Mouse (Mus musculus): ENCODE data around the gene Gm42669. TPM values are rescaled to one million over a fixed set of nuclear protein-coding genes. Genes with fewer than 3 reads are reported as not detected.

The Gm42669 gene
- polyA plus RNA-seq, 1 experiment from 2014 or later: 0.41 TPM

- Histone ChIP-seq H3K9me3 (no peaks in the 10 kb centered on the region), H3K4me2 (no peak overlapping the region), H3K36me3 (no peaks in the 10 kb centered on the region), H3K27me3 (no peaks in the 10 kb centered on the region), H3K4me3 (no peak overlapping the region), H3K4me1 (replicated peaks) (no peaks in the 10 kb centered on the region), H3K9ac (no peak overlapping the region), H3K27ac (replicated peaks) (no peak overlapping the region)
- no peak for ATAC-seq (ENCODE audit: low FRiP score, low read depth)
- WGBS: 82% methylated on average over 10 of the region's 10 CpGs
These were observed 16.9 kb downstream of the Gm42669 start for GRCm38 (mm10) chr5:107524281-107524680.

- no peaks in the 10 kb centered on the region for H3K9me3 ChIP-seq
- no peaks in the 10 kb centered on the region for H3K27me3 ChIP-seq
- WGBS: 93% methylated on average over 3 of the region's 3 CpGs
- no peaks in the 10 kb centered on the region for H3K36me3 ChIP-seq
- H3K27ac ChIP-seq (replicated peaks): no peak overlapping the region
- H3K4me1 ChIP-seq (replicated peaks): no peaks in the 10 kb centered on the region
- ATAC-seq (ENCODE audit: low FRiP score, low read depth): no peak
- H3K4me3 ChIP-seq: no peak overlapping the region
- no peak overlapping the region for H3K9ac ChIP-seq
- H3K4me2 ChIP-seq: no peak overlapping the region
These were observed 21.4 kb downstream of the Gm42669 start for GRCm38 (mm10) chr5:107528856-107529255.

- H3K4me1 ChIP-seq (replicated peaks): no peaks in the 10 kb centered on the region
These were observed 26.2 kb downstream of the Gm42669 start for GRCm38 (mm10) chr5:107533590-107533989.

DNA sequence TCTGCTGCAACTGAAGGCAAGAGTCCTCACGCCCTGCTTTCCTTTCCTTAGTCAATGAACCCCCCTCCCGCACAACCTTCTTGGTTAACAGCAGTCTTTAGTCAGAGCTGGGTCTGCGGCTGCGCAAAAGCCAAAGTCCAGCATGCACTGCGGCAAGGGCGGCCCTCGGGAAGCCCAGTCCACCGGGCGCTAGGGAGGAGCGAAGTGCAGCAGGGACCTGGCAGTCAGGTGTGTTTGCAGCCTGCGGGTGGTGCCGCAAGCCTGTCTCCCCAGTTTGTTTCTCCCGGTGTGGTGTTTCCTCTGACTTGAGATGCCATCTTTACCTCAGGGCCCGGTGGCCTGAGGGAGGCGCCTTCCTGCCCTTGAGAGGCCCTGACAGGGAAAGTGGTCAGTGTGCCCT lies 27.2 kb downstream of the Gm42669 start, which contains the start of gene 1700028K03Rik:
TSS of gene 1700028K03Rik (plus strand) at position 129 of the 400 bp plus-strand sequence.
- no peak for ATAC-seq (ENCODE audit: low FRiP score, low read depth)
- Histone ChIP-seq H3K4me1 (replicated peaks) (no peaks in the 10 kb centered on the region), H3K36me3 (no peaks in the 10 kb centered on the region), H3K4me3 (no peak within 1 kb of the TSS), H3K9ac (no peak within 1 kb of the TSS), H3K27ac (replicated peaks) (no peak within 1 kb of the TSS), H3K4me2 (no peak within 1 kb of the TSS), H3K9me3 (no peaks in the 10 kb centered on the region), H3K27me3 (no peaks in the 10 kb centered on the region)
- 77% methylated on average over 15 of the region's 15 CpGs for WGBS

More at GRCm38 (mm10) chr5:107533590-107533989, 26.2 kb downstream of the Gm42669 start:
- no peak overlapping the region for H3K9ac ChIP-seq
- ATAC-seq (ENCODE audit: low FRiP score, low read depth): no peak
- WGBS: 68% methylated on average over 2 of the region's 2 CpGs
- H3K4me2 ChIP-seq: no peak overlapping the region
- H3K27ac ChIP-seq (replicated peaks): no peak overlapping the region
- H3K36me3 ChIP-seq: no peaks in the 10 kb centered on the region
- no peaks in the 10 kb centered on the region for H3K9me3 ChIP-seq
- no peak overlapping the region for H3K4me3 ChIP-seq
- H3K27me3 ChIP-seq: no peaks in the 10 kb centered on the region

DNA sequence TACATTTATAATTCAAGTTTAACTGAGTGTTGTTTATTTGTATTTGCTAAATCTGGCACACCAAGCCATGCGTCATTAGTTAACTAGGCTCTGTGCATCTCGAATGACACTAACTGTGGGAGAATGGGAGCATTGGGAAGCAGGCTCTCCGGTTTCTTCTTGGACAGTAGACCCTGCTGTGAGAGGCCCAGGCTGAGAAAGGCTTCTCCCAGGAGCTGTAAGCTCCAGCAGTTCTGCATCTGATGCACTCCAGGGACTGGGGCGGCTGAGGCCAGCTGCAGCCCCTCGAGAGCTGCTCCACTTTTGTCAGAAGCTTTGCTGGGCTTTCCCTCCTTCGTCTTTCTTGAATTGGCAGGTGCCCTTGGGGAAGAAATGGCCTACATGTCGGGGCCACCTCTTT lies 34.3 kb downstream of the Gm42669 start:
- peak overlapping the region; percentile 16; the same call in 1 of the 2 replicates for H3K27ac ChIP-seq (replicated peaks)
- no peaks in the 10 kb centered on the region for H3K27me3 ChIP-seq
- H3K9me3 ChIP-seq: no peaks in the 10 kb centered on the region
- H3K4me1 ChIP-seq (replicated peaks): no peaks in the 10 kb centered on the region
- ATAC-seq (ENCODE audit: low FRiP score, low read depth): no peak
- WGBS: 21% methylated on average over 7 of the region's 7 CpGs
- no peak overlapping the region for H3K4me2 ChIP-seq
- H3K9ac ChIP-seq: no peak overlapping the region
- no peaks in the 10 kb centered on the region for H3K36me3 ChIP-seq
- H3K4me3 ChIP-seq: no peak overlapping the region

DNA sequence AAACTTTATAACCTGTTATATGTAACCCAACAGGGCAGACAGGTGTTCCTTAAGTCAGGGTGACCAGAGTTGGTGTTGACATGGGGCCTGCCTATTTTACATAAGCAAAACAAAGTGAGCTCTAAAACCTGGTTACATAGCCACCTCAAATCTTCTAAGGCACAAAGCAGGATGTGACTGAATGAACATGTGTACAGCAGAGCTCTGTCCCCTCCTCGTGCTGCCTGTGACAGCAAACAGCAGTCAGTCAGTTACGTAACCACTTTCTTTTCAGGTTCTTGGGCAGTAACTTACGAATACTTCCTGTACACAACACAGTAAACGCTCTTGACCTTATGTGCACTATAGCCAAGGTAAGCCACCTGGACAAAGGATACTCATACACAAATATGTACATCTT lies 38.5 kb downstream of the Gm42669 start:
- Histone ChIP-seq H3K27me3 (no peaks in the 10 kb centered on the region), H3K36me3 (0 out of 2 replicates have a peak, but pooled peaks cover 12% of the 10 kb centered on the region), H3K9ac (no peak overlapping the region), H3K9me3 (no peaks in the 10 kb centered on the region), H3K4me3 (no peak overlapping the region), H3K4me2 (no peak overlapping the region), H3K27ac (replicated peaks) (no peak overlapping the region), H3K4me1 (replicated peaks) (no peaks in the 10 kb centered on the region)
- no peak for ATAC-seq (ENCODE audit: low FRiP score, low read depth)
- 89% methylated on average over 4 of the region's 4 CpGs for WGBS

GRCm38 (mm10) chr5:107547955-107548354 lies 40.5 kb downstream of the Gm42669 start:
- no peak overlapping the region for H3K9ac ChIP-seq
- H3K4me2 ChIP-seq: no peak overlapping the region
- H3K36me3 ChIP-seq: 0 out of 2 replicates have a peak, but pooled peaks cover 19% of the 10 kb centered on the region
- no peaks in the 10 kb centered on the region for H3K9me3 ChIP-seq
- no peaks in the 10 kb centered on the region for H3K4me1 ChIP-seq (replicated peaks)
- WGBS: 93% methylated on average over 3 of the region's 3 CpGs
- H3K27me3 ChIP-seq: no peaks in the 10 kb centered on the region
- no peak overlapping the region for H3K27ac ChIP-seq (replicated peaks)
- ATAC-seq (ENCODE audit: low FRiP score, low read depth): no peak
- no peak overlapping the region for H3K4me3 ChIP-seq

- Histone ChIP-seq H3K4me3 (no peak overlapping the region), H3K27me3 (no peaks in the 10 kb centered on the region), H3K27ac (replicated peaks) (no peak overlapping the region), H3K4me1 (replicated peaks) (no peaks in the 10 kb centered on the region), H3K4me2 (no peak overlapping the region), H3K9ac (no peak overlapping the region), H3K9me3 (no peaks in the 10 kb centered on the region), H3K36me3 (0 out of 2 replicates have a peak, but pooled peaks cover 19% of the 10 kb centered on the region)
- WGBS: 95% methylated on average over 3 of the region's 3 CpGs
- ATAC-seq (ENCODE audit: low FRiP score, low read depth): no peak
These were observed 41.0 kb downstream of the Gm42669 start for GRCm38 (mm10) chr5:107548444-107548843.

GRCm38 (mm10) chr5:107554336-107554735 lies 46.9 kb downstream of the Gm42669 start:
- no peak overlapping the region for H3K4me2 ChIP-seq
- no peak overlapping the region for H3K9ac ChIP-seq
- no peak overlapping the region for H3K4me3 ChIP-seq
- no peak for ATAC-seq (ENCODE audit: low FRiP score, low read depth)
- H3K27ac ChIP-seq (replicated peaks): no peak overlapping the region
- H3K4me1 ChIP-seq (replicated peaks): no peaks in the 10 kb centered on the region
- 91% methylated on average over 5 of the region's 5 CpGs for WGBS
- H3K27me3 ChIP-seq: no peaks in the 10 kb centered on the region
- peaks cover 31% of the 10 kb centered on the region for H3K36me3 ChIP-seq
- H3K9me3 ChIP-seq: no peaks in the 10 kb centered on the region

DNA sequence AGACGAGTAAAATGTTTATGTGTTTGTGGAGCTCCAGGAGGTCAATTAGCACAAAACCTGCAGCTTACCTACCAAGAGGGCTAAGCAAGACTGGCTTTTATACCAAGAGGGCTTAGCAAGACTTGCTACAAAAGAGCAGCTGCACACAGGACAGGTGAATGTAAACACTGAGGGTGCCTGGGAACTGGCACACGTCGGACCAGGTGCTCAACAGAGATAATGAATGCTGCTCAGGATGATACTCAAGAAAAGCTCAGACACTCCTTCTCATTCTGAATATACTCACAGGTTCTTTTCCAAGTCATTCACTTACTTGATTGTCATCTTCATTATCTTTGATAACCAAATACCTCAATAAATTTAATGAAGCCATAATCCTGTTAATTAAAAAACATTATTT lies 49.5 kb downstream of the Gm42669 start:
- no peak overlapping the region for H3K4me3 ChIP-seq

GRCm38 (mm10) chr5:107569148-107569547 lies 61.7 kb downstream of the Gm42669 start:
- ATAC-seq (ENCODE audit: low FRiP score, low read depth): no peak; the same call in 1 of the 2 replicates
- no peaks in the 10 kb centered on the region for H3K9me3 ChIP-seq
- no peaks in the 10 kb centered on the region for H3K4me1 ChIP-seq (replicated peaks)
- H3K27me3 ChIP-seq: no peaks in the 10 kb centered on the region
- 91% methylated on average over 9 of the region's 9 CpGs for WGBS
- H3K4me3 ChIP-seq: no peak overlapping the region
- H3K27ac ChIP-seq (replicated peaks): no peak overlapping the region; the same call in 1 of the 2 replicates
- no peak overlapping the region for H3K4me2 ChIP-seq
- peaks cover 64% of the 10 kb centered on the region for H3K36me3 ChIP-seq
- H3K9ac ChIP-seq: no peak overlapping the region

More for the DNA sequence above, 49.5 kb downstream of the Gm42669 start:
- H3K36me3 ChIP-seq: peaks cover 39% of the 10 kb centered on the region
- no peak overlapping the region for H3K27ac ChIP-seq (replicated peaks)
- H3K9ac ChIP-seq: no peak overlapping the region
- no peaks in the 10 kb centered on the region for H3K4me1 ChIP-seq (replicated peaks)
- ATAC-seq (ENCODE audit: low FRiP score, low read depth): no peak
- WGBS: 87% methylated on average over 3 of the region's 3 CpGs
- no peak overlapping the region for H3K4me2 ChIP-seq
- no peaks in the 10 kb centered on the region for H3K27me3 ChIP-seq
- no peaks in the 10 kb centered on the region for H3K9me3 ChIP-seq

- H3K4me1 ChIP-seq (replicated peaks): peaks cover 11% of the 10 kb centered on the region
- H3K9me3 ChIP-seq: no peaks in the 10 kb centered on the region
- WGBS: under 1% methylated on average over 55 of the region's 64 CpGs
- peak within 1 kb of the TSS; percentile 88 for H3K9ac ChIP-seq
- peak; percentile 98 for ATAC-seq (ENCODE audit: low FRiP score, low read depth)
- peaks cover 9% of the 10 kb centered on the region for H3K36me3 ChIP-seq
- H3K27me3 ChIP-seq: no peaks in the 10 kb centered on the region
- H3K4me3 ChIP-seq: peak within 1 kb of the TSS; percentile 63
- peak within 1 kb of the TSS; percentile 78 for H3K4me2 ChIP-seq
- H3K27ac ChIP-seq (replicated peaks): peak within 1 kb of the TSS; percentile 93
These were observed 90.1 kb downstream of the Gm42669 start, which contains the start of the genes Rpap2 and Glmn for GRCm38 (mm10) chr5:107597301-107598077. Rpap2 (plus strand) TSS chr5:107597373. Glmn (minus strand) TSS chr5:107597888.
